Mouse (Mus musculus) adrenal gland, postnatal 4 days (tissue): ENCODE results near the gene Dao. TPM values are rescaled to one million over a fixed set of nuclear protein-coding genes. Genes with fewer than 3 reads are reported as not detected.

ENCODE experiments used
- DNase-seq, 2 experiments: peaks; one replicate each; pipeline ENCODE4 v3.0.0; 2021 to 2022; ENCODE audit warnings: low spot score in 2 of 2, mixed read lengths in 2 of 2
- total RNA-seq, 2 experiments: library from RNA; stranded (reverse); gene quantifications; 2 replicates each; pipeline ENCODE4 v1.2.3; 2021

Dao gene
- total RNA-seq, 2 experiments from 2014 or later: 0.51 to 16.1 TPM

DNA sequence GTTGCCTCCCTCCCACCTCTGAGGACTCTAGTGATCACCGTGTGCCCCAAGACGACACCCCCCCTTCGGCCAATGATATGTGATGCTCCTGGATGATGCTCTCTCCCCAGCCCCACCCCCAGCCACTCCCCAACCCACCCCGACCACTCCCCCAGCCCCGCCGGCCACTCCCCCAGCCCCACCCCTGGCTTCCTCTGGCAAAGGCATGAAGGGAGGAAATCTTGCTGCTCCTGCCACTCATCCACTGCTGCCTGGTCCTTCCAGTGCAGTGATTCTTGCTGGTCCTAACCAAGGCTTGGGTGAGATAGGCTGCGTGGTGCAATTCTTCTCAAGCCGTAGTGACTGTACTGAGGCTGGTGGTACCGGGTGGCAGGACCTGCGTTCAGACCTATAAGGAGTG is 21.4 kb downstream of the Dao start:
- no peak for DNase-seq

- DNase-seq: no peak
Measured at GRCm38 (mm10) chr5:114027217-114027944, 23.9 kb downstream of the Dao start.

GRCm38 (mm10) chr5:114028111-114028510 is 24.6 kb downstream of the Dao start:
- no peak for DNase-seq

- no peak for DNase-seq
Measured at GRCm38 (mm10) chr5:114030652-114031051, 27.1 kb downstream of the Dao start.

DNA sequence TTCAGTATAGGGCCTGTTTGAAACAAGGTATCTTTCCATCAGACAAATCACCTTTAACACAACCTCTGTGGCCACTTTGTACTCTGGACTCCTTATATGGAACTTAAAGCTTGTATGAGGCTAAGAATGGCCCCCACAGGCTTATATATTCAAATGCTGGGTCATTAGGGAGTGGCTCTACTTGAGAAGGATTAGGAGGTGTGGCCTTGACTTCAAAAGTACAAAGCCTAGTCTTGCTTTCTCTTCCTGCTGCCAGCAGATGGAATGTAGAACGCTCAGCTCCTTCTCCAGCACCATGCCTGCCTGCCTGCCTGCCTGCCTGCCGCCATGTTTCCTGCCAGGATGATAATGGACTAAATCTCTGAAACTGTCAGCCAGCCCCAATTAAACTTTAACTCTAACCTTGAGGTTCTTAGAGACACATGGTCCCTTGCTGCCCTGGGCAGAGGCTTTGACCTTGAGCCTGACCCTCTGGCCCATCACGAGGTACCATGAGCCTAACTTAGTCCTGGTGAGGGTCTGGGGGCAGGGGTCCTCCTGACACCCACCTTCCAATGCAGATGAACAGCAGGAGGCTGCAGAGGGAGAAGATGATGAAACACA is 28.8 kb downstream of the Dao start:
- no peak for DNase-seq

DNA sequence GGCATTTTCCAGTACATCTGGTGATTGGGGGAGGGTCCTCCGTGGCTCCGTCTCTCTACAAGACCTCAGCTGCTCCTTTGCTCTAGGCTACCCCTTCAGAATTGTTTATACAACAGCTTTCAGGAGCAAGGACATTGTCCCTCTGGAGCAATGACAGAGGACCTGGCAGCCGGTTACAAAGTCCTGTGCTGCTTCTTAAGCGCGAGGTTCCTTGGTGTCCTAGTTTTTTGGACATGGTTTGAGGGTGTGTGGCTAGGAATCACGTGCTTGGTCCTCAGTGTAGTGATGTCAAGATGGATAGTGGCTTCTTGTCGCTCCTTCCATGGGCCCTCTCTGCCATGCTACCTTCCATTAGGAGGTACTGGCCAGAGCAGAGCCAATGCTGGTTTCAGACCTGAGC is 30.9 kb downstream of the Dao start:
- no peak for DNase-seq

GRCm38 (mm10) chr5:114035111-114035510 is 31.6 kb downstream of the Dao start:
- no peak for DNase-seq

DNA sequence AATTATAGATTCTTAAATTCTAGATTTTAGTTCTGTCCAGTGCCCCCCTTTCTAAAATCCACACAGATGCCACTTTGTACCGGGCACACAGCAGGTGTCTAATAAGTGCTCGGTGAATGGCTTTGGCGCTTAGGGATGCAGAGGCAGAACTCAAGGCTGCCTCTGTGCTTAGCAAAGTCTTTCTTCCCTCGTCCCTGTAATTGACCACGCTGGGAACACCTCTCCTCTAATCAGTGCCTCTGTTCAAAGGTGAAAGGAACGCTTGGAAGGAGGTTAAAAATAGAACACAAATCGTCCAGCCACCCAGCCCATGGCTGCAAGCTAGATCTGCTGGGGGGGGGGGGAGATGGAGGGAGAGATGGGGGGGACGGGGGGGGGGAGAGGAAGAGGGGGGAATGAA is 37.0 kb downstream of the Dao start:
- DNase-seq: no peak

GRCm38 (mm10) chr5:114040911-114041310 is 37.4 kb downstream of the Dao start:
- no peak for DNase-seq

- no peak for DNase-seq
Measured at GRCm38 (mm10) chr5:114041327-114041930, 37.9 kb downstream of the Dao start.

- no peak for DNase-seq
Measured at GRCm38 (mm10) chr5:114043800-114044199, 40.3 kb downstream of the Dao start.

- no peak for DNase-seq
Measured at GRCm38 (mm10) chr5:114045134-114045533, 41.6 kb downstream of the Dao start.

GRCm38 (mm10) chr5:114046151-114046550 is 42.6 kb downstream of the Dao start:
- DNase-seq: no peak

- DNase-seq: no peak
Measured at GRCm38 (mm10) chr5:114046604-114047003, 43.1 kb downstream of the Dao start.

- no peak for DNase-seq
Measured at GRCm38 (mm10) chr5:114047182-114047581, 43.7 kb downstream of the Dao start.

DNA sequence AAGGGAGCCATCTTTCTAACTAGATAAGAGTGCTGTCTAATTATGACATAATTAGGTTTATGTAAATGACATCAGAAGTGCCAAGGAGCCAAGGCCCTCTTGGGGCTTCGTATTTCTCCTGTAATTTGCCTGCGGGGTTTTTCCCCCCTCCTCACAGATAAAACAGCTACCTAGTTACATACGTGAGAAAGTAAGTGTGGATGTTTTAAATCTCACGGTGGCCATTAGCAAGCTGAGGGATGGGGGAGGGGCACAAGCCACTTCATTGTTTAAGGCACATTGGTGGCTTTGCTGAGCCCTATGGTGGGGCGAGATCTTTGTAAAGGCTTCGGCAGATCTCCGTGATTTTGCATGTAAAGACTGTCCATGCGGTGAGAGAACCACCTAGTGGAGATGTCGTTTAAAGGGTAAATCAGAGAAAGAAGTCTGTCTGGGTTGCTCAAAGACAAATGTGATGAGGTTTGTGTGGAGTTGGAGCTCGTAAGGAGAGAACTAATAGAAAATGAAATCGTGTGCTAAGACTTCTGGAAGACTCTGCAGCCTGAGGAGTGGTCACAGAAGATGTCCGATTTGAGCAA is 45.3 kb downstream of the Dao start:
- no peak for DNase-seq

DNA sequence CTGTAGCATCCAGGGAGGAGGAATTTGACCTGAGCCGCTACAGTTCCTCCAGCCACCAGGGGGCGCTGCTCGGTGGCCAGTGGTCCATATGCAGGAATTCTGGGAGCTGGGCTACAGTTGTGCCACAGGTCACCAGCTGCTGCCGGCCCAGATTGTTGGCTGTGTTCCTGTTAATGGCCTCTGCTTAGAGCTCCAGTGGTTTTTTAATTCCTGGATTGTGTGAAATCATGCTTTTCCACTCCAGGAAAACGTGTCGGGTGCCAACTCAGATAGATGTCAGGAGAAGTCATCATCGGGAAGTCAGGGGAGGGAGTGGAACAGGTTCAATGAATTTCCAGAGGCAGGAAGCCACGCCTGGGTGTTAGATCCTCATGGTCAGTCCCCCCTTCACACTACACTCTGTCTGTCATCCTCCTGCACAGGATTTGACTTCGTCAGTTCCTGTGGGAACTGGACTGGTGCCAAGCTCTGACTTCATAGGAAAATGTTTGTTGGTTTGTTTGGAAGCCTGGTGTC is 48.8 kb downstream of the Dao start:
- DNase-seq: peak; percentile 36 to 60

DNA sequence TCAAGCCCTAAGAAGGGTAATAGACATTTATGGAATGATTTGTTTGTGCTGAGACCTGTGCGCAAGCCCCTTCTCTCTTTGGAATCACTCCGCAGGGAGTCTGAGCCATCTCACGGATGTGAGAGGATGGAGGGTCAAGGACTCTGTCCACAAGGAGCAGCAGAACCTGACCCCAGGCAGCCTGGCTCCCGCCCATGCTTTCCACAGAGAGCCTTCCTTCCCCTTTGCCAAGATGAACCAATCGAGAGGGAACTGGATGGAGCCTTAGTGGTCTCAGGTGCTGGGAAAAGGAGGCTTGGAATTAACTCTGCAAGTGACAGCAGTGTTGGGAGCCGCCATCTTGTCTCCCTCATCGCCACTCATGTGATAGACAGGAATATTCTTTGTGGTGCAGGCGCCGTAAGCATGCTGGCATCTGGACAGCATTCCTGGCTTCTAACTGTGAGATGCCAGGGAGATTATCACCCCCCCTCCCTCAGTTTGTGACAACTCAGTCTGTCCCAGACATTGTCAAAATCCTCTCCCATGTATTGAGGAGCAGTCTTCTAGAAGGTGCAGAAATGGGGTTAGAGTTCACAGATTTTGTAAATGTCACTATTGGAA is 53.7 kb downstream of the Dao start:
- no peak for DNase-seq

GRCm38 (mm10) chr5:114061675-114062074 is 58.2 kb downstream of the Dao start:
- DNase-seq: no peak

- DNase-seq: no peak
Measured at GRCm38 (mm10) chr5:114063958-114064357, 60.5 kb downstream of the Dao start.

DNA sequence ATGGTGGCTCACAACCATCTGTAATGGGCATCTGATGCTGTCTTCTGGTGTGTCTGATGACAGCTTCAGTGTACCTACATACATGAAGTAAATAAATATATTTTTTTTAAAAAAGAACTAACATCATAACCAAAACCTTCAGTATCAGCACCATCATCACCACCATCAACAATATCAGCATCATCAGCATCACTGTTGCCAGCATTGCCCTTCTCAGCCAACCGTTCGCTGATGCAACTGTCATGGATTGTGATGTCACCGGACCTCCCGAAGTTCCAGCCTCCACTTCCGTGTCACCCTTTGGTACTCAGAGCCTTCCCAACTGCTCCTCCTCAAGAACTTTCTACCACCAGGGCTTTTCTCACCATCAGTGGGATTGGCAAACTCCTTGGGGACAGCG is 61.7 kb downstream of the Dao start, which contains the start of gene Usp30:
TSS of gene Usp30 (plus strand) at position 301 of the 400 bp plus-strand sequence.
- no peak for DNase-seq
